Mouse (Mus musculus): Measurements from ENCODE around the gene Abhd14b. TPM values are rescaled to one million over a fixed set of nuclear protein-coding genes. Genes with fewer than 3 reads are reported as not detected.

Abhd14b gene
- total RNA-seq, 2 experiments from 2014 or later = 8.5 to 8.6 TPM

DNA sequence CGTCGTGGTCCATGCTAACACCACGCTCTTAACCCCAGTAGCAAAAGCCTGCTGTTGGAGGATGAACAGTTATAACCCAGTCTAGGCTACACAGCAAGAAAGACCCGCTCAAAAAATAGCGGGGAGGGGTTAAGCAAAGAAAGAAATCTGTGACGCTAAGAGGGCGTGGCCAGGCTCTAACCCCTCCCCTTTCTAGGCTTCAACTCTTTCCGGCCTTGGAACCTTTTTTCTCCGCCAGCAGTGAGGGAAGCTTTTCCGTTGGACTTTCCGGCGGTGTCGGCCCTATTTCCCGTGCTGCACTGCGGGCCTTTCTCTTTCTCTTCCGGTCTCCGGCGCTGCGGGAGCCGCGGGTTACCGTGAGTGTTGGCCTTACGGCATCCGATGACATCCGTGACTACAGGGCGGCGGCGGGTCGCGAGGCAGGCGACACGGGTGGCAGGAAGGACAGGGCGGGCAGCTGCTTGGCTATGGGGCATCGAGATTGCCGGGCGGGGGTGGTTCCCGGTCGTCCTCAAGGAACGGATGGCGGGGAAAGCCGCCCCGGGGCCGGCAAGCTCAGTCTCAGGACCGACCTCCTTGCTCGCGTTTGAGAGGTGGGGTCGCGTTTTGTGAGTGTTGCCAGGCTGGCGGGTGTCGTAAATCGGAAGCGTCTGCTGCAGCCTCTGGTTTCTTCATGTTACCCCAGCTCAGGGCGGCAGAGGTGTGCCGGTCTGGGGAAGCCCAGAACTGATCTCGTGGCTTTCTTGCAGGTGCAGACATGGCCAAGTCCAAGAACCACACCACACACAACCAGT lies 17.8 kb upstream of the Abhd14b start, which contains the start of gene Rpl29:
TSS of gene Rpl29 (plus strand) at position 234 of the 794 bp plus-strand sequence.
- peak; percentile 96 to 99 for DNase-seq

DNA sequence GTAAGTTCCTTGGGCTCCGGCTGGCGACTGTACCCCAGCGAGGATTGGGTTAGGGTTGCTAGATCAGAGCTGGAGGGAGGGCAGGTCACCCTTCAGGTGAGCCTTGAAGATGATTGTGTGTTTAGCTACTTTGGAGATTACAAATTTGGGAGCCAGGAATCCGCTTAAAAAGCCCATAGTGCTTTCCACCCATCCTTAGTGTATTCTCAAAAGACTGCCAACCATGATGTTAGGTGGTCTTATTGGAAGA lies 17.3 kb upstream of the Abhd14b start:
- DNase-seq = no peak

DNA sequence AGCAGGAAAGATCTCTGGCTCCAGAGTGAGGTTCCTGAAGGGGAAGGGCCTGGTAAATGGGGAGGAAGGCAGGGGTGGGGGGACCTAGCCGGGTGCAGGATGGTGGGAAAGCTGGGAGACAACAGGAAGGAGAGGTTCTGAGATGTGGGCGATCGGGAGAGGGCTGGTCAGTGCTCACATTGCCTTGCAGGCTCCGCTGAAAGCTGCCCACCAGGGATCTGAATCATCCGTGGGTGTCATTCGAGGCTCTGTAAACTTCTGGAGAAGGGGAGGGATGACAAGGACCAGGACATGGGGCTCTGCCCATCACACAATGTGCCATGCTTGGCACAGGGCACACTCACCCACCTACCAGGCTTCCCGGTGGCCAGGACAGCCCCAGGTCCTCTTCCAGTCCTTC lies 13.9 kb upstream of the Abhd14b start:
- no peak for DNase-seq

DNA sequence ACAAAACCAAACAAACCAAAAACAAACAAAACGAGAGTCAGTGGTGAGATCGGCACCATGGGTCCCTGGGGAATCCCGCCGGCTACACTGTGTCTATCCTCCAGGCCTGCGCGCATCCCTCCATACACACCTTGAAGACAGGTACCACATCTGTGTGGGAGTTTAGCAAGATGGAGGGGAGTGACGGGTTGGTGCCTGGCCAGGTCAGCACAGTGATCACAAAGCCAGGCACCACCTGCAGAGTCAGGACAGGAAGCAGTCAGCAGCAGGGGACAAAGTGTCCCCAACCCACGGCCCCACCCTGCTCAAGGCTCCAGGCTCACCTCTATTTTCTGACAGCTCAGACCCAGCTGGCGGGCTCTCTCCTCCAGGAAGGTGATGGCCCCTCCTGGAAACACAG lies 10.7 kb upstream of the Abhd14b start:
- DNase-seq = no peak

DNA sequence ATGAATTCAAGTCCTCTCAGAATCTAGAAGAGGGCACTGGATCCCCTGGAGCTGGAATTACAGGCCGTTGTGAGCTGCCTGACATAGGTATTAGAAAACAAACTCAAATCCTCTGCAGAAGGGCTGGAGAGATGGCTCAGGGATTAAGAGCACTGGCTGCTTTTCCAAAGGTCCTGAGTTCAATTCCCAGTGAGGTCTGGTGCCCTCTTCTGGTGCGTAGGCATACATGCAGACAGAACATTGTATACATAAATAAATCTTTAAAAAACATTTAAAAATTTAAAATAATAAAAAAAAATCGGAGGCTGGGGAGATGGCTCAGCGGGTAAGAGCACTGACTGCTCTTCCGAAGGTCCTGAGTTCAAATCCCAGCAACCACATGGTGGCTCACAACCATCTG lies 4.6 kb upstream of the Abhd14b start:
- DNase-seq = no peak

DNA sequence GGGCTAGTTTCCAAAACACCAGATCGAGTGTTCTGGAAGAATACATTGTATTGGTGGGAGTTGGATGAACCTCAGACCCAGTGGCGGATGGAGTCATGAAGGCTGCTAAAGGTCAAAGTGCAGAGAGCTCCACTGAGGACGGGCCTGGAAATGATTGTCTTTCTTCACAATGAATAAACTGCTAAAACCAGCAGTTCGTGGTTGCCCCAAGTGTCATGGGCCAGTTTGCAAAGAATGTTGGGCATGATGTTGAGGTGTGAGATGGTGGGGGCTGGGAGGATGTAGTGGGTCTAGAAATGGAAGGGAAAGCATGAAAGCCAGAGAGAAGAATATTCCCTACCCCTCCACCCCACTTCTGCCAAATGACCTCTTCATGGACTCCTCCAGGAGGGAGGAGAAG lies 2.4 kb upstream of the Abhd14b start:
- no peak for DNase-seq

DNA sequence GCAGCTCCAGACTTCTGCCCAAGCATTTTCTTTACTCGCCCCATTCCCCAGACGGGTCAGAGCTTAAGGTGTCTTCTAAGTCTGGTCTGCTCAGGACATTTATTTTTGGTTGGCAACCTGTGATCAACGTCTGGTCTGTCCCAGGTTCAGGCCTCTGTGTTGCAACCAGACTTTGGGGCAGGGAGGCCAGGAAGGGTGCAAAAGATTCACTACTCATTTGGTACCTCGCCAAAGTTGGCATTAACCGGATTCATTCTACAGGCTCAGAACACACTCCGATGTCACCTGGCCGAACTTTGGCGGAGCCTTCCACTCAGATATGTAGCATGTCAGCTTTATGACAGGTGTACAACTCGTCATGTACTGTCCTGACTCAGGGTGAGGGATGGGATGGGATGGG lies 692 bp downstream of the Abhd14b start:
- no peak for DNase-seq

DNA sequence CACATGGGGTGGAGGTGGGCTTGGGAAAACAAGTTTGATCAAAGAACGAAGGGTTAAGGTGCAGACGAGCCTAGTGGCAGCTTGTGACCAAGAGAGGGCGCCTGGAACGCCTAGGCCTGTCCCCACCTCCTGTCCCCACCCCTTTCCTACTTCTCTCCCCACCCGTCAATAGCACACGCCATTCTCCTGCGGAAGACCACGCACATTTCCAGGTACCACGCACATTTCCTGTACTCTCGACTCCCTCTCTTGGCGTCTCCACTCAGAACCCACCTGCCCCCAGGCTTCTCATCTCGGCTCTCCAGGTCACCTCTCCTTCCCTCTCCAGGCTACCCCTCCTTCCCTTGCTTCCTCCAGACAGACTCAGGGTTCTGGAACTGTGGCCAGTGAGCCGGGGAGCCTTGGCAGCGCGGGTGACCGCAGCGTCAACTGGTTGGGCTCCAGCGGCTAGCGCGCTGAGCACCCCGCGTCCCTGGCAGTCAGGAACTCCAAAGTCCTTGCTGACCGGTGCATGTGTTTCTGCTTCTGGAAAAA lies 1.3 kb downstream of the Abhd14b start:
- peak; percentile 88 to 90 for DNase-seq

DNA sequence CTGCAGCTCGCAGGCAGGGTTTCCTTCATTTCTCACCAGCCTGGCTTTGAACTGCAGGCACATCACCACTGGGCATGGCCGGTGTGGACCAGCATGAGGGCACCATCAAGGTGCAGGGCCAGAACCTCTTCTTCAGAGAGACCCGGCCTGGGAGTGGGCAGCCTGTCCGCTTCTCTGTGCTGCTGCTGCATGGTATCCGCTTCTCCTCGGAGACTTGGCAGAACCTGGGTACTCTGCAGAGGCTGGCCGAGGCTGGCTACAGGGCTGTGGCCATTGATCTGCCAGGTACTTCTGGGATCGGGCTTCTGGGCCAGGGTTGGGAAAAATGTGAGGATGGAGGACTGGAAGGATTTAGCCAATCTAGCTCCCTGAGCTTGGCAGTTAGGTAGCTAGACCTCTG lies 2.7 kb downstream of the Abhd14b start:
- no peak for DNase-seq

DNA sequence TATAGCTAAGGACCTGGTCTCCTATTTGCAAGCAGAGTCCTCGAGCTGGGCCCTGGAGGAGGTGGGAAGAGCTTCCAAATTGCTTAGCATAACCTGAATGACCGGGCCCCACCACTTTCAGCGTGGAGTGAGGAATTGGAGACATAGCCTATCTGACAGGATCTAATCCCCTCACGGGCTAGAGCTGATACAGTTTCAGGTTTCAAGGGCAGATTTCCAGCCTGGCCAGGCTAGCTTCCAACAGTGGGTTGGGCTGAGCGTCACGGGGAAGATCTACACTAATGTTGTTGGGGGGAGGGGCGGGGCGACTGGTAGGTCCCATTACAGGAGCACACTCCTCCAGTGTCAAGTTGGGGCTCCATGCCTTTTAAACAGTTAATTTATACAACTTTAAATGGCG lies 3.4 kb downstream of the Abhd14b start:
- peak; percentile 58 to 82 for DNase-seq

DNA sequence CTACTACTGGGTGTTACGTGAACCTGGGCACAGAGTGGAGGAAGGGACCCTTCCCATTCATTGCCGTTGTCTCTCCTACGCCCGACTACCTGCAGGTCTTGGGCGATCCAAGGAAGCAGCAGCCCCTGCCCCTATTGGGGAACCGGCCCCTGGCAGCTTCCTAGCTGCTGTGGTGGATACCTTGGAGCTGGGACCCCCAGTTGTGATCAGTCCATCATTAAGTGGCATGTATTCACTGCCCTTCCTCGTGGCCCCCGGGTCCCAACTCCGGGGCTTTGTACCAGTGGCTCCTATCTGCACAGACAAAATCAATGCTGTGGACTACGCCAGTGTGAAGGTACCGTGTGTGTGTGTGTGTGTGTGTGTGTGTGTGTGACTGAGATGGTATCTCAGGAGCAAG lies 4.0 kb downstream of the Abhd14b start:
- no peak for DNase-seq

DNA sequence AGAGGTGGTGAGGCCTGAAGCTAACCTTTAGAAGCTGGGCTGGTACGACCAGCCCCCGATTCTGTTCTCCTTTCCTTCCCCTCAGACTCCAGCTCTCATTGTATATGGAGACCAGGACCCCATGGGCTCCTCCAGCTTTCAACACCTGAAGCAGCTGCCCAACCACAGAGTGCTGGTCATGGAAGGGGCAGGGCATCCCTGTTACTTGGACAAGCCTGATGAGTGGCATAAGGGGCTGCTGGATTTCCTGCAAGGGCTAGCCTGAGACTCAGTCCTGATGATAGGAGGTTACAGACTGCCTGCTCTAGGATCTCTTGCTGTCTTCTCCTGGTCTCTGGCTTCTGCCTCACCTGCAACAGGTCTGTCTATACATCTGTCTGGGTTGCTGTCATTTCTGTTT lies 4.6 kb downstream of the Abhd14b start:
- no peak for DNase-seq

DNA sequence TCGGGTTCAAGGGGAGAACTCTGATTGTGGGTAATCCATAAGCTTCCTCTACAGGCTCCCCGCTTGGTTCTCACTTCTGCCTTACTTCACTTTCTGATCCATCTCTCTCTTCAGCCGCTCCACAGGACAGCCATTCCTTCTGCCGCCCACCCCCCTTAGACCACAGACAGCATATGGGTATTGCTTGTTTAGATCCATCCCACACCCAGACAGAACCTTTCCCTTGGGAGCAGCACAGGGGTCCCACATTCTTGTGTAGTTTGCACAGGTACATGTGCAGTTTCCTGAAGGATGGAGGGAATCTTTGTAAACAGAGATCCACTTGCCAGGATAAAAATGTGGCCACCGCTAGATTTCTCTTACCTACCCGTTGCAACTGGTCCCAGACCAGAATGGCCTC lies 5.1 kb downstream of the Abhd14b start:
- no peak for DNase-seq

DNA sequence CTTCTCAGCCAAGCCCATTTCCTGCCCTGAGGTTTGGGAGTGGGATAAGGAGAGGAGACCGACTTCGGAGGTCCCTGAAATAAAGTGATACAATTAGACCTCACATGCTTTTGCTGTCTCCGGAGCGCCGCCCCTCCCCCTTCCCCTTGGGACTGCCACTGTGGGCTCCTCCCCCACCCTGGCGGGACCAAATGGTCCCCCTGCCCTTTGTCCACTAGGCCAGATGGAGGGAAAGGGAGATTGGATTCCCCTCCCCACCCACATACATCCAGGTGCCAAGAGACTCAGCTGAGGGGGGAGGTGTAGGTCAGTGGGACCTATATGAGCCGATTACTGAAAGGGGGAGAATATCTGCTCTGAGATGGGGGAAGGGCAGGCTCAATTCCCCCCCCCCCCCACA lies 5.6 kb downstream of the Abhd14b start:
- DNase-seq = no peak

DNA sequence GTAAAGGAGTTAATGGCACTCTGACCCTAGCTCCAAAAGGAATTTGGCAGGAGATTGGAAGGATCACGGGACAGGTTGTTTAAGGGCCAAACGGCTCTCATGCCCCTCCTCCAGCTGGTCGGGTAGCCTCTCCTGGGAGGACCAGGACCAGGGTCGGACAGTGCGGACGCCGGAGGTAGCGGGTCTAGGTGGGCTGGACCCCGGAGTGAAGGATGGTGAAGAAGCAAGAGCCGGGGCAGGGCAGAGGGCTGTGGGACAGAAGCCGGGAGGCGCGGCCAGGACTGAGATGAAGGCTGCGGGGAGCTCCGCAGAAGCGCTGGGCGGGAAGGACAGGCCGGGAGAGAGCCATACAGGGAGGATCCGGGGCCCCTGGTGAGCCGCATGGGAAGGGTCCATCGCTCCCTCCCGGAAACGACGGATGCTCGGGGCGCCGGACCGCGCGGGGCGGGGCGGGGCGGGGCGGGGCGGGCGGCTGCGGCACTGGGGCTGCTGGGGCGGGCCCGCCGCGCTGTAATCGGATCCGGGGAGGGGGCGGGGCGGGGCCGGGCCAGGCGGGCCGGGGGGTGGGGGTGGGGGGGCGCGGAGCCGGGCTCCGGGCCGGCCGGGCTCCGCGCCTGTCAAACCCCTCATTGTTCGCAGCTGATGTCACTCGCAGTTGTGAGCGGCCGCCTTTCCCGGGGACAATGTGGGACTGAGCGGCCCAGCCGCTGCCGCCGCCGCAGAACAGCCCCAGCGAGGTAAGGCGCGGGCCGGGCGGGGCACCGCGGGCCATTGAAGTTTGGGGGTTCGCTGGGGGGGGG lies 6.2 kb downstream of the Abhd14b start, which contains the start of gene Pcbp4:
TSS of gene Pcbp4 (plus strand) at position 21 of the 800 bp plus-strand sequence.
- DNase-seq = peak; percentile 81

DNA sequence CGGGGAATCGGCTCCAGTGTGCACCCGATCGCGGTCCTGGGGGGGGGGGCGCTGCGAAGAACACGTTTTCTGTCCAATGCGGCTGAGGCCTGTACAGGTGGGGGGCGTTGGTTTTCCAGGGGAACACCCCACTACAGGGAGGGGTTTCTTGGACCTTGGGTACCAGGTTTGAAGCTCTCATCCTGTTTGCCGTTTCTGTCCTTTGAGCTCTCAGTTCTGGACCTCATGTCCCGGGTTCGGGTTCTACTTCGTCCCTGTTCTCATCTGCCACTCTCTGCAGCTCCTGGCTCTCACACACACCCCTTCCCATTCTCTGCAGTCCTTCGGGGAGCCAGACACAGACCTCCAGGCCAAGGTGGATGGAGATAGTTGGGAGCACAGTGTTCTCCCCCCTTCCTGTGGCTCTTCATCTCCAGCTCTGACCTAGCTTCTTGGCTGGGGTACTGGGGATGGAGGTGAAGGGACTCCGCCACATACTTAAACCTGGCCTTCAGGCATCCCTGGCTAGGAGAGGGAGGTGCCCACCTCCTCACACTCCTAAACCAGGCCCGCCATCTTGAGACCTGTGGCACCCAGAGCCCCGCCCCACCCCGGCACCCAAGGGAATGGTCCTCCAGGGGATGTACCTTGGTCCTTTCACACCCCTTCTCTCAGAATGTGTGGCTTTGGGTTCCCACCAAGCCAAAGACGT lies 7.0 kb downstream of the Abhd14b start:
- DNase-seq = peak in 1 of 2 experiments; percentile 53

DNA sequence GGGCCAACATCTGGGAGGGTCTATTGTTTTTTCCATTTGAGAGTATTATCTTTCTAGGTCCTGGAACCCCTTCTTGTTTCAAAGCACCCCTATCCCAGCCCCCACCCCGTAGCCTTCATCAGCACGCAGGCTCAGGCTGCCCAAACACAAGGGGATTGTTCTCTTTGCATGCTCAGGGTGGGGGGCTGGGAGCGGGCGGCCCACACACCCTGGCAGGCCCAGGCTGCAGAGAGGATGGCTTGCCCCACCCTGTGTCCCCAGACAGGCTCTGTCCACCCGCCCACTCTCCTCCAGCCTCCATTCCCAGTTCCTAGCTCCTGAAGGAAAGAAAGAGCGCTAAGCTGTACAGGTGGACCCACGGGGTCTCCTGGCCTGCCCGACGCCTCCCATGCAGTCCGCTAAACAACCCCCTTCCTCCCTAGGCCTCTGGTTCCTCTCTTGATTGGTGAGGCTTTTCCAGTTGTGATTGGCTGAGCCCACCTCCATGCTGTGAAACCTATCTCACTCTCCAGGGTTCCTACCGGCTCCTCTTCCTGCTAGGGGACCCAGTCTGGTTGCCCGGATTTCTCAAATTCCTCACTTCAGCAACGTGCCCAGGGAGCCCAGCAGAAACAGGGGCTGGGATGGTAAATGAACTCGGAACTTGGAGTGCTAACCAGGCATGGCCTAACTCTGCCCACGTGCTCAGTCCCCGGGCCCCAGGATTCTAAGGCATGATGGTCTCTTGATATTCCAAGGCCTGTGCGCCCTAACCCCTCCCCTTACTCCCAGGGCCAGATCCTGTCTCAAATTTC lies 7.8 kb downstream of the Abhd14b start:
- no peak for DNase-seq

DNA sequence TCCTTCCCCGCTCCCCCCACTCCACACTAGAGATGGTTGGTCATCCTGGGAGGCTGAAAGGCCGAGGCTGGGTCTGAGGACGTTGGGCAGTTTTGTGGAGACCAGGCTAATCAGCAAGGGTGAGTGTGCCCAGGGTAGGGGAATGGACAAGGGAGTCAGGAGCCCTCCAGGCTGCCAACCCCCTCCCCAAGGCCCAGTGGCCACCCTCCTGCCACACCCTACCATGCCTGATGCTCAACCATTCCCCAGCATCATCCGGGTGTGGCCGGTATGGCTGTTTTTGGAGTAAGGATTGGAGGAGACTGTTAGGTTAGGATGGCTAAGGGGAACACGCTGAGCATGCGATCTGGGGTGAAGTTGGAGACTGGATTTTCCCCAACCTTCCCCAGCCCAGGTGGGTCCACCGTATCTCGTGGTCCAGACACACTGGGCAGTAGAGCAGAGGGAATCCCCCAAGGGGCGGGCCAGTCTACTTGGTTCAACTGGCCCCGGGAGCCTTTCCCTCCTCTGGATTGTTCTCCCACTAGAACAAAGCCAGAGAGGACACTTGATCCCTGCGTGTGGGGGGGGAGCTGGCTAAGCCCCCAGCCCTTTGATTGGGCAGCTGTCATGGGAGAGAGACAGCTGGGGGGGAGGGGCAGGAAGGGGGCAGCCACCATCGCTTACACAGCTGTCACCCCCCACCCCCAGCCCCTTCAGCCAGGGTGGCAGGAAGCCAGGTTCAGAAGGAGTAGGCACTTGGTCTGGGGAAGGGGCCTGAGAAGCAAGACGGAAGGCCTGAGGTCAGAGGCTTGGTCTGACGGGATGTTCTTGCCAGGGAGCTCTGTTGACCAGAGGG lies 9.3 kb downstream of the Abhd14b start:
- DNase-seq = no peak

DNA sequence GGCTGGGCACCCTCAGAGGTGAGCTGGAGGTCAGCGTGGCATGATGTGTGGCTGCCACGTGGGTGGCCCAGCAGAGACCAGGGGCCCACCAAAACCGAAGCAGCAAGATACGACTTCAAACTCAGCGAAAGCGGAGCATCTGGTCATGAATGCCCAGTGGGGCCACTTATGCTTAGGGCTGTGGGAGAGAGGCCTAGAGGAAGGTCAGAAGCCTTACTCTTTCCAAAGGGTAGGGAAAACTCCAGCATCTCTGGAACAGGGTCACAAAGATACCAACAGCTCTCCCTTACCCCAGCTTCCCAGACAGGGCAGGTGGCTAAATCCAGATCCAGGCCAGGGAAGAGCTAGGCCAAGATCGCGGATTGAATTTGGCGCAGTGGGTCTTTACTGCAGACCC lies 9.9 kb downstream of the Abhd14b start:
- no peak for DNase-seq

DNA sequence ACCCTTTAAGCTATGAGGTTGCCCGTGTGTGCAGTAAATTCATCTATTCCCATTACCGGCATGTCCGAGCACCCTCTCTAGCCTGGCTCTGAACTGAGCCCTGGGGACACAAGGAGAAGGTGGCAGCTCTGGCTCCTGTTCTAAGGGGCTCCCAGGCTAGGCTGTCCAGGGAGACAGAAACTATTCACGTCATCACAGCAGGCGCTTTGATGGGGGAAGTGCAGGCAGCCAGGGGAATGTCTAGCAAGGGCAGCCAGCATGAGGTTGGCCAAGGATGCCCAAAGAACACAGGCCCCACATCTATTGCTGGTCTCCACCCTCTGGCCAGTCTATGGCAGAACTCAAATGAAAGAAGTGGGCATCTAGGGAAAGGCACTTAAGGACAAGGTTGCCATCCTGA lies 10.7 kb downstream of the Abhd14b start:
- DNase-seq = peak; percentile 58 to 77

DNA sequence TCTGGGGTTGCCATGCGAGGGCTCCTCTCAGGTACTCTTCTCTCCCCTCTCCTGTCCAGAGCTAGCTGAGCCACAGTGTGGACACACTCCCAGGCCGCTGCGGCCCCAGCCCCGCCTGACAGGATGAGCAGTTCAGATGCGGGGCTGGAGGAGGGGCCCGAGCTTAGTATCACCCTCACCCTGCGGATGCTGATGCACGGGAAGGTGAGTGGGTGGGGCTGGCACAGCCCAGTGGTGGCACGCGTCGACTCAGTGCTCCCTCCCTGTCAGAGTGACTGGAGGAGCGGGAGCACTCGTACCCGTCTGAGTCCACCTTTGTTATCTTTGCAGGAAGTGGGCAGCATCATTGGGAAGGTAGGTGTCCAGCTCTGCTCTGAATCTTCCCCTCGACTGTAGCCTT lies 12.7 kb downstream of the Abhd14b start:
- DNase-seq = no peak

Measured in heart, adult 18-20 months (tissue).